Mouse (Mus musculus) adrenal gland, adult 8-10 months (tissue): ENCODE results near the gene Zfp651. TPM values are rescaled to one million over a fixed set of nuclear protein-coding genes. Genes with fewer than 3 reads are reported as not detected.

Experiments
- DNase-seq: peaks from one replicate; pipeline ENCODE4 v3.0.0; 2022
- total RNA-seq, 4 experiments: library from RNA; stranded (reverse); gene quantifications; 2 replicates each; pipeline ENCODE4 v1.2.4; 2022

Gene Zfp651
- total RNA-seq, 4 experiments from 2014 or later, result 39.3 to 64.2 (median 52.9) TPM

DNA sequence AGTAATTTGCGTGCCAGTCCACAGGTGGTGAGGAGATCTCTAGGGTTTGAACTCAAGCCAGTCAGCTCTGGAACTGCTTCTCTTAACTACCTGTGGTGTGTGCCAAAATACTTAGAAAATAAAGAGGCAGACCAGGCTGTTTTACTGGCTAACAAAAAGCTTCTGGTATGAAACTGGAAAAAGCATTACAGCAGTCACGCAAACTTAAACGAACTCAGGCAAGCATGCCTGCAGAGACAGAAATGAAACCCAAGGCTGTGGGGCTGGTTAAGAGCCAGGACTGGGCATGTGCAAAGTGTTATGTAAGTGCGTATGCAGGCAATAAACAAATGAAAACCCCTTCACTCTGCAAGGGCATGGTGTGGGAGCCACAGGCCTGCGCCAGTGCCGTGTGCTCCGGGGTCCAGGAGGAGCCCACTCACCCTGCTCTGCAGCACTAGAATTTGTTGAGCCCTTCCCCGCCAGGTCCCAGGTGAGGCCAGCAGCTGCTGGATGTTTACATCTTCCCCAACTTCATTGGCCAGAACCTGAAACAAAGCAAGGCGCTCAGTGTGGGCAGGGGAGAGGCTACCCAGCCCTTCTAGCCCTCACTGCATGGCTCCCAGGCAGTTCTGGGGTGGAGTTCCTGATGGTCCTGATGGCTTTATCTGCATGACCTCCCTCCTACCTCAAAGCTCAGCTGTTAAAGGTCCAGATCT is 60.1 kb downstream of the Zfp651 start:
- peak; percentile 63 for DNase-seq

DNA sequence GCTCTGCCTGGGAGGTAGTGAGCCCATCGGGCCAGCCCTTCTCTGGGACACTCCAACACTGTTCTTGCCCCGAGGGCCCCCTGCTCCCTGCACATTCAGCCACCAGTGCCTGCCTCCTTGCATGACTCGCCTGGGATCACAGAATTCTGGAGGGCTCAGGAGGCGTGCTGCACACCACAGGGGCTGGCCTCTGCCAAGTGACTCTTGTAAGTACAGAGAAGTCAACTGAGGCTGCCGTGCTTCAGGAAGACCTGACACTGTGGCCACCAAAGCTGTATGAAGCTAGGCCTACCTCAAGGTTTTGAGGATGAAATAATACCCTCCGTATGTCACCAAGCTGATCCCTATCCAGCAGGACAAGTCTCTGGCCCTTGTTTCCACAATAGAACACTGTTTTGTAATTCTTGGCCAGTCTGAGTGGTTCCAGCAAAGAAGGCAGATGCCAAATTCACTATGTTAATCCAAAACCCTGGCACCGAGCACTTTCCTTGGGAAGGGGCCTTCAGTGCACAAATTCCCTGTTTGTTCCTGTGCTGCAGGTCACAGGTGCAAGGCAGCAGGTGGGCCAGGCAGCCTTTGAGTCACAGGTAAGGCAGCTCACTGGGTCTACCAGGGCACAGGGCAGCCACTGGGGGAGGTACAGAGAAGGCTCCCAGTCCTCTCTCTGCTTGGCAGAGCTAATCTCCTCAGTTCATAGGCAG is 60.8 kb downstream of the Zfp651 start:
- no peak for DNase-seq

DNA sequence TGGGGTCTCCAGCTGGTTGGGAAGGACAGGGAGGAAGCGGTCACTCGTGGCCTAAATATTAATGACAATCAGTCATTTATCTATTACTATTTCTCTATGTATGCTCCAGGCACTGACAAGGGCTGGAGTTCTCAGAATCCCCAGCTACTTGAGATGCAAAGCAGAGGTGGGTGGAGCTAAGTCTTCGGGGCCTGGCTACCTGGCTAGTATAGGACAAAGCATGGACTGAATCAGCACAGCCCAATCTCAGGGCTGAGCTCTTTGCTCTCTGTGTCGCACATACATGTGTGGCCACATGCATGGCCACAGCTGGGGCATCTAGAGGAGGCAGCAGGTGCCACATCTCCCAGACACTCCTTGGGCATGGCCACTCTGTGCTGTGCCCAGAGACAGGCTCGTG is 61.6 kb downstream of the Zfp651 start:
- DNase-seq, result no peak

Other genes with a start within 250 kb of the Zfp651 start
- under 1 TPM in 1 of 4 experiments, not detected in 3; 0.75 TPM for gene Lyzl4, start 117.2 kb upstream of the Zfp651 start, total RNA-seq
- 1 to 10 TPM in 2 of 4 experiments, under 1 TPM in 2; 0.58 to 2.2 (median 1.2) TPM for gene Vipr1, start 116.6 kb upstream of the Zfp651 start, total RNA-seq
- gene Sec22c, start 53.8 kb upstream of the Zfp651 start, total RNA-seq, result 1 to 10 TPM; 6.4 to 8.3 (median 7.2) TPM
- 10 to 100 TPM; 32.9 to 48.3 (median 40.6) TPM for gene Ss18l2, start 49.0 kb upstream of the Zfp651 start, total RNA-seq
- gene Nktr, start 40.2 kb upstream of the Zfp651 start, total RNA-seq, result 100 to 1,000 TPM in 2 of 4 experiments, 10 to 100 TPM in 2; 57.2 to 146 (median 91.1) TPM
- gene Klhl40, start 18.3 kb downstream of the Zfp651 start, total RNA-seq, result under 1 TPM in 1 of 4 experiments, not detected in 3; 0.15 TPM
- gene Hhatl, start 33.2 kb downstream of the Zfp651 start, total RNA-seq, result under 1 TPM in 1 of 4 experiments, not detected in 3; 0.59 TPM
- 1 to 10 TPM in 3 of 4 experiments, under 1 TPM in 1; 0.73 to 2.2 (median 1.6) TPM for gene Ccdc13, start 80.1 kb downstream of the Zfp651 start, total RNA-seq
- gene Higd1a, start 99.0 kb downstream of the Zfp651 start, total RNA-seq, result 100 to 1,000 TPM in 1 of 4 experiments, 10 to 100 TPM in 3; 86.5 to 102 (median 87.4) TPM
- gene Ackr2, start 139.0 kb downstream of the Zfp651 start, total RNA-seq, result 1 to 10 TPM in 1 of 4 experiments, under 1 TPM in 3; 0.77 to 2.1 (median 0.88) TPM
- gene Cyp8b1, start 157.0 kb downstream of the Zfp651 start, total RNA-seq, result under 1 TPM; 0.54 to 0.84 (median 0.72) TPM
- gene Fam198a, start 191.7 kb downstream of the Zfp651 start, total RNA-seq, result 1 to 10 TPM; 1.8 to 2.7 (median 2.3) TPM
- 10 to 100 TPM; 21.3 to 31.3 (median 28.5) TPM for gene Pomgnt2, start 237.8 kb downstream of the Zfp651 start, total RNA-seq